Mouse (Mus musculus): ENCODE data around the gene Lef1. TPM values are rescaled to one million over a fixed set of nuclear protein-coding genes. Genes with fewer than 3 reads are reported as not detected.

Gene Lef1
- polyA plus RNA-seq, 1 experiment from 2014 or later, result 15.6 TPM

DNA sequence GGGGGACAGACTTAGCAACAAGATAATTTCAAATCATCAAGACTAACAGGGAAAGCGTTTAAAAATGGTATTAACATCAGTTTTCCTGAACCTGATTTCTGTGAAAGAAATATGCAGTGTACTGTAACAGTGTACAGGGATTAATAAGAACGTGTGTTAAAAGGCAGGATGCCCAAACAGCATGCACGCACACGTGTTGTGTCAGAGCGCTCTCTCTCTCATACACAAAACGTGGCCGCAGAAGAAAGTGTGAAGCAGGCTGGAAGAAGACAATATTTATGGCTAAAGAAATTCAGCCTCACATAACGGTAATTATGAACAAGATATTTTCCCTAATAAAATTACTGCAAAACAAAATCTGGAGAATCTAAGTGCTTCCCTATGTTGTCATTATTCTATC is 4.9 kb upstream of the Lef1 start:
- 0 out of 2 replicates have a peak overlapping the region, but pooled peaks have one; percentile 36 for H3K4me3 ChIP-seq (ENCODE audit: low read depth, low read length)
- H3K4me1 ChIP-seq (ENCODE audit: control insufficient read depth, insufficient read depth, low read length), result peaks cover 10% of the 10 kb centered on the region; the same call in 1 of the 2 replicates
- no peak overlapping the region for H3K9ac ChIP-seq (ENCODE audit: low read length)
- no peaks in the 10 kb centered on the region for H3K36me3 ChIP-seq (ENCODE audit: control insufficient read depth, insufficient read depth, low read length)
- DNase-seq (ENCODE audit: low spot score) (peak; percentile 33), ATAC-seq (no peak)
- H3K9me3 ChIP-seq (replicated peaks; ENCODE audit: control insufficient read depth, low read length), result no peaks in the 10 kb centered on the region
- no peak overlapping the region for H3K27ac ChIP-seq (ENCODE audit: low read depth, low read length)
- WGBS, result 30% methylated on average over 8 of the region's 8 CpGs
- H3K4me2 ChIP-seq (ENCODE audit: low read length), result peak overlapping the region; percentile 81; the same call in 1 of the 2 replicates
- peaks cover 34% of the 10 kb centered on the region for H3K27me3 ChIP-seq (replicated peaks; ENCODE audit: control insufficient read depth, insufficient read depth, low read length)

DNA sequence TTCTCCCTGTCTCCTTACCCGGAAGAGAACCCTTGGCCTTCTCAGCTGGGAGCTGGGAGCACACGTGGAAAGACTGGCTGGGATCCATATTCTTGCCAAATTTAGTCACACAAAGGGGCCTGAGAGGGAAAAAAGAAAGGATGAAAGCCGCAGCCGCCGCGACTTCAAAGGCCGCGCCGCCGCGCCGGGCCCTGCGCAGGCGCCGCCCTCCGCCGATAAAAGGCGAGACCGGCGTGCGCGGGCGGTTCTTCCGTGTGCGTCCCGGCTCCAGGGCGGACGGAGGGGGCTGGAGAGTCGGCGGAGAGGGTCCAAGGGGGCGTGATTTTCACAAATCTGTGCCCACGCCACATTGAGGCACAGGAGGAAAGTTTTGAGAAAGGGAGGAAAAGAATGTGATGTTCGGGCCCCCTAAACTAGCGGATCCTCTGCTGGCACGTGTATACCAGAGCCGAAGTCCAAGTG is 4.3 kb upstream of the Lef1 start:
- peak overlapping the region; percentile 50; the same call in 1 of the 2 replicates for H3K9ac ChIP-seq (ENCODE audit: low read length)
- no peaks in the 10 kb centered on the region for H3K9me3 ChIP-seq (replicated peaks; ENCODE audit: control insufficient read depth, low read length)
- H3K4me1 ChIP-seq (ENCODE audit: control insufficient read depth, insufficient read depth, low read length), result peaks cover 10% of the 10 kb centered on the region; the same call in 1 of the 2 replicates
- H3K4me2 ChIP-seq (ENCODE audit: low read length), result peak overlapping the region; percentile 81
- 0% methylated on average over 36 of the region's 36 CpGs for WGBS
- H3K27me3 ChIP-seq (replicated peaks; ENCODE audit: control insufficient read depth, insufficient read depth, low read length), result peaks cover 34% of the 10 kb centered on the region
- ATAC-seq (peak; percentile 66), DNase-seq (ENCODE audit: low spot score) (peak; percentile 89)
- H3K27ac ChIP-seq (ENCODE audit: low read depth, low read length), result peak overlapping the region; percentile 27; the same call in 1 of the 2 replicates
- peak overlapping the region; percentile 36 for H3K4me3 ChIP-seq (ENCODE audit: low read depth, low read length)
- no peaks in the 10 kb centered on the region for H3K36me3 ChIP-seq (ENCODE audit: control insufficient read depth, insufficient read depth, low read length)

DNA sequence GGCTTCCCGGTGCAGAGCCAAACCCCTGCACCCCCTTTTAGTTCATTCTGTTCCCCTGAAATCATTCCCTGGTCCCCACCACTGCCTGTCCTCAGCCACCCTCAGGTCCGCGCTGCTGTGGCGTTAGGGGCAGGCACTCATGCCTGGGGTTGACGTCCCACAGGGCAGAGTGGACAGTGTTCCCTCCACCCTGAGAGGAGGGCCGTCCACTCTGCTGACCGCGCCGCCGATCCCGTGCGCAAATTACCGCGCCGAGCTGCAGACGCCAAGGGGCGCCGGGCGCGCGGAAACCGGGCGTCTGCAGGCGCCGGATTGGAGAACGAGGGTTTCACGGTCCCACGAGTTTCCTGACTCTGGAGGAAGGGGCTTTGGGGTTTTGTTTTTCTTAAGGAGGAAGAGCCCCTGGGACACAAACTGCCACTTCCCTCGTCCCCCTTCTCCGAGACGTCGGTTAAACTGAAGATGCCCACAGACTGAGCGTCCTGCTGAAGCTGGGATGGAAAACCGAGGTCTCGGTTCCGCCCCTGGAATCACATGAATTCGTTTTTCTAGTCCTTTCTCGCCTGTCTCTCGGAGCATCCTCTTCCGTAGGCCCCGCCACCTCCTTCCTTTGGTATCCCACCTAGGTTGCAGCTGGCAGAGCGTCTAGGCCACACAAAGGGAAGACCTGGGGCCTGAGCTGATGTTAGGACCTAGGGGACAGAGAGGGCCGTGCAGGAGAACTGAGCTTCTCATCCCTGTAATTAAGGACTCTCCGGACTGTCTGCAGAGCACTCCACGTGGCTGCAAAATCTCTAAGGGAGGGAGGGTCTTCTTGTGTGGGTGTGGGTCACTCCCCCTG is 3.6 kb upstream of the Lef1 start:
- ATAC-seq, result 0 out of 2 replicates have a peak, but pooled peaks have one; percentile 6
- under 1% methylated on average over 45 of the region's 45 CpGs for WGBS
- H3K9me3 ChIP-seq (replicated peaks; ENCODE audit: control insufficient read depth, low read length), result no peaks in the 10 kb centered on the region
- no peaks in the 10 kb centered on the region for H3K36me3 ChIP-seq (ENCODE audit: control insufficient read depth, insufficient read depth, low read length)
- peak overlapping the region; percentile 81 for H3K4me2 ChIP-seq (ENCODE audit: low read length)
- H3K27me3 ChIP-seq (replicated peaks; ENCODE audit: control insufficient read depth, insufficient read depth, low read length), result peaks cover 34% of the 10 kb centered on the region
- peak overlapping the region; percentile 27; the same call in 1 of the 2 replicates for H3K27ac ChIP-seq (ENCODE audit: low read depth, low read length)
- peaks cover 10% of the 10 kb centered on the region; the same call in 1 of the 2 replicates for H3K4me1 ChIP-seq (ENCODE audit: control insufficient read depth, insufficient read depth, low read length)
- H3K9ac ChIP-seq (ENCODE audit: low read length), result peak overlapping the region; percentile 50; the same call in 1 of the 2 replicates
- DNase-seq (ENCODE audit: low spot score), result peak; percentile 30
- H3K4me3 ChIP-seq (ENCODE audit: low read depth, low read length), result peak overlapping the region; percentile 36

DNA sequence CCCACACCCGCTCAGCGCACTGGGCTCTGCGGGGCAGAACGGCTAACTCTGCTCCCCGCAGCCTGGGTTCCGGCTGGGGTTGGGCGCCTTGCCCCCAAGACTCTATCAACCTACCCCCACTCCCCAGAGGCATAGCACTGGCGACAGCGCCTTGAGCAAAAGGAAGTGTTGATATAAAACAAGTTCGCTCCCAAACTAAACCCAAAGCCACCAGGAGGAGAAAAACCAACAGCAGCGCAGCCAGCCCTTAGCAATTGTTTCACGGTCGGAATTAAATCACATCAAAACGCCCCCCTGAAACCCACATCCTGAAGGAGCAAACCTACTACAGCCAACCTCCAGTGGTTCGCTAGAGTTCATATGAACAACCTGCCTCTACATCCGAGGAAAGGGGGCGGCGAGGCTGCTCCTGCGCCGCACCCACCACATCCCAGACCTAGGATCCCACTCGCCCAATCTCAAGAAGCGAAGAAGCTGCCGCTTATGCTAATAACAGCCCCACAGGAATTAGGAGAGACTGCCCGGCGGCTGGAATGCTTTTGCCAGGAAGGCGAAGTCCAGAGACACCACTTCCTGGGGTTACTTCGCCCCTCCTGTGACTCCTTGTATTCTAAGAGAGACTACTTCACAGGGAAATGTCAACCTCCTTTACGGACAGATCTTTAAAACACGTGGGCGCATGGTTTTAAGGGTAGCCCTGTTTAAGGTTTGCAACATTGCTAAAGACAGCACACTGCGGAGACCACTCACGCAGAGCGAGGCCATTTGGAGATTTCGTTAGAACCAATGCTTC is 2.8 kb upstream of the Lef1 start:
- H3K27ac ChIP-seq (ENCODE audit: low read depth, low read length), result 0 out of 2 replicates have a peak overlapping the region, but pooled peaks have one; percentile 9
- peak overlapping the region; percentile 35 for H3K9ac ChIP-seq (ENCODE audit: low read length)
- peak; percentile 25 for DNase-seq (ENCODE audit: low spot score)
- no peak for ATAC-seq
- H3K4me1 ChIP-seq (ENCODE audit: control insufficient read depth, insufficient read depth, low read length), result peaks cover 11% of the 10 kb centered on the region; the same call in 1 of the 2 replicates
- peak overlapping the region; percentile 36 for H3K4me3 ChIP-seq (ENCODE audit: low read depth, low read length)
- no peaks in the 10 kb centered on the region for H3K36me3 ChIP-seq (ENCODE audit: control insufficient read depth, insufficient read depth, low read length)
- H3K9me3 ChIP-seq (replicated peaks; ENCODE audit: control insufficient read depth, low read length), result no peaks in the 10 kb centered on the region
- 3% methylated on average over 34 of the region's 34 CpGs for WGBS
- H3K4me2 ChIP-seq (ENCODE audit: low read length), result peak overlapping the region; percentile 81
- peaks cover 34% of the 10 kb centered on the region for H3K27me3 ChIP-seq (replicated peaks; ENCODE audit: control insufficient read depth, insufficient read depth, low read length)

DNA sequence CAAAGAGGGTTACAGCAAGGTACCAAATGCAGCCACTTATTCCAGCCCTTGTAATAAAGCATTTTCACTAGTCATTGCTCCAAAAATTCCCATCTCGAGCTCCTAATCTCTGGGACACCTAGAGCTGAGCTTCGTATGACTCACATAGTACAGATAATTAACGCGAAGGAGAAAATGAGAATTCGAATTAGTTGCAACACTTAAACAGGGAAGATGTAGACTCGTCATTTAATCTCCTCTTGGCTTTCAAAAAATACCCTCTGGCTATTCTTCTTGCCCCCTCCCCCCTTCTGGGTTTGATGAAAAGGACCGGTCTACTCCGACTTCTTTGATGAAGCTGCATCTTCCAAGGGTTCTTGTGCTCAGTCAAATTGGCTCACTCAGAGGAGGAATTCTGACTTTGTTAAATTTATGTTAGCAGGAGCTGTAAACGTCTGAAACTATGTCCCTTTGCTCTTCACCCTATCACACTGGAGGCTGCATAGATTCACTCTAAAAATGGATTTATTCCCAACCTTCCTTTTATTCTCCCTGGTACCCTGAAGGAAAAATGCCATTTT is 2.1 kb upstream of the Lef1 start:
- 2% methylated on average over 9 of the region's 9 CpGs for WGBS
- no peak overlapping the region for H3K27ac ChIP-seq (ENCODE audit: low read depth, low read length)

DNA sequence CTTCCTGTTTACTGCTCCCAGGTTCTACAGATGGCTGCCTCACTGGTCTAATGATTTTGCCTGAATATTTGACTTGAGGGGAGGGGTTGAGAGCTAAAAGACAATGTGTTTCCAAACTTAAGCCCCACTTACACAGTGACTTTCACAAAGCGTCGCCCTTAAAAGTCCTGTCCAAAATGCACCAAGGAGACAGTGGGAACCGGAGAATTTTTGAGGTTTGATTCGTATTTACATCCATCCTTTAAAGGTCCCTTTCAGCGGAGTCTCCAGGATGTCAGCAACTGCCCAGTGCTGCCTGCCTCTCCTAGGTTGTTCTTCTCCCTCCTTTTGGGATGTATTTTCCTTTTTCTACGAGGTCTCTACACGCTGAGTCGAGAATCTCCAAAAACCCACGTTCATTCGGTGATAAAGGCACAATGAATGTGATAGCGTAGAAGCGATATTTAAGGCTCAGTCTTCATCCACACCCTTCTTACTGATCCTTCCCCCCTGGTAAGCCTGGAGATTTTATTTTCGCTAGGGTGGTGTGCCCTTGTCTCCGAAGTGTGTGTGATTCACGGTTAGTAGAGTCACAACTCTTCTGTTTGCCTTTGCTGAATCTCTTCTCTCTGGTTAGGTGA is 1.1 kb upstream of the Lef1 start:
- 2% methylated on average over 15 of the region's 15 CpGs for WGBS
- peaks cover 15% of the 10 kb centered on the region; the same call in 1 of the 2 replicates for H3K4me1 ChIP-seq (ENCODE audit: control insufficient read depth, insufficient read depth, low read length)

More for the DNA sequence above, 2.1 kb upstream of the Lef1 start:
- DNase-seq (ENCODE audit: low spot score), result peak; percentile 25
- H3K36me3 ChIP-seq (ENCODE audit: control insufficient read depth, insufficient read depth, low read length), result no peaks in the 10 kb centered on the region
- no peak for ATAC-seq
- peaks cover 33% of the 10 kb centered on the region for H3K27me3 ChIP-seq (replicated peaks; ENCODE audit: control insufficient read depth, insufficient read depth, low read length)
- H3K4me2 ChIP-seq (ENCODE audit: low read length), result peak overlapping the region; percentile 81
- peak overlapping the region; percentile 36; the same call in 1 of the 2 replicates for H3K4me3 ChIP-seq (ENCODE audit: low read depth, low read length)
- H3K9me3 ChIP-seq (replicated peaks; ENCODE audit: control insufficient read depth, low read length), result no peaks in the 10 kb centered on the region
- H3K4me1 ChIP-seq (ENCODE audit: control insufficient read depth, insufficient read depth, low read length), result peaks cover 13% of the 10 kb centered on the region; the same call in 1 of the 2 replicates
- H3K9ac ChIP-seq (ENCODE audit: low read length), result no peak overlapping the region

DNA sequence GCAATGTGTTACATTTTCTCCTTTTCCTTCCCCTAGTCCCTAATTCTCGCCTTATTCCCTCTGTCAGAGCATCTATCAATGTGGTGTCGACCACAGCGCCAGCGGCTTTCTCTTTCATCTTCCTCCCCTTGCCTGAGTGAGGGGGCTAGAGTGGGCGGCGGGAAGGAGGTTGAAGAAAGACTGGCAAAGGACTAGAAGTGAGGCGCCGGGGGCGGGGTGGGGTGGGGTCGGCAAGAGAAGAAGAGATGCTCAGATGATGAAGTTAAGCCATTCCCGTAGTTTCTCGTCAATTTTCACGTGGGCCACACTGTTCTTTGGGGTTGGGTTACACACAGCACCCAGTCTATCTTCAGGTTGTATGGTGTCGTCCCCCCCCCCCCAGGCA is 593 bp upstream of the Lef1 start:
- peaks cover 15% of the 10 kb centered on the region; the same call in 1 of the 2 replicates for H3K4me1 ChIP-seq (ENCODE audit: control insufficient read depth, insufficient read depth, low read length)
- ATAC-seq (peak; percentile 0; the same call in 1 of the 2 replicates), DNase-seq (ENCODE audit: low spot score) (peak; percentile 63)
- WGBS, result under 1% methylated on average over 13 of the region's 14 CpGs
- H3K36me3 ChIP-seq (ENCODE audit: control insufficient read depth, insufficient read depth, low read length), result no peaks in the 10 kb centered on the region
- H3K4me3 ChIP-seq (ENCODE audit: low read depth, low read length), result peak overlapping the region; percentile 44
- H3K9ac ChIP-seq (ENCODE audit: low read length), result peak overlapping the region; percentile 75
- peak overlapping the region; percentile 75 for H3K4me2 ChIP-seq (ENCODE audit: low read length)
- H3K27me3 ChIP-seq (replicated peaks; ENCODE audit: control insufficient read depth, insufficient read depth, low read length), result peaks cover 24% of the 10 kb centered on the region
- H3K27ac ChIP-seq (ENCODE audit: low read depth, low read length), result peak overlapping the region; percentile 68; the same call in 1 of the 2 replicates
- no peaks in the 10 kb centered on the region for H3K9me3 ChIP-seq (replicated peaks; ENCODE audit: control insufficient read depth, low read length)

More for the DNA sequence above, 1.1 kb upstream of the Lef1 start:
- Histone ChIP-seq H3K27ac (ENCODE audit: low read depth, low read length) (peak overlapping the region; percentile 33; the same call in 1 of the 2 replicates), H3K9ac (ENCODE audit: low read length) (peak overlapping the region; percentile 75; the same call in 1 of the 2 replicates), H3K4me2 (ENCODE audit: low read length) (peak overlapping the region; percentile 75), H3K36me3 (ENCODE audit: control insufficient read depth, insufficient read depth, low read length) (no peaks in the 10 kb centered on the region), H3K27me3 (replicated peaks; ENCODE audit: control insufficient read depth, insufficient read depth, low read length) (peaks cover 24% of the 10 kb centered on the region), H3K4me3 (ENCODE audit: low read depth, low read length) (peak overlapping the region; percentile 44), H3K9me3 (replicated peaks; ENCODE audit: control insufficient read depth, low read length) (no peaks in the 10 kb centered on the region)
- no peak for ATAC-seq
- peak; percentile 31 for DNase-seq (ENCODE audit: low spot score)

All from forebrain, embryonic 14.5 days (tissue).